Mouse (Mus musculus) heart, adult 2 months (tissue): ENCODE results near the gene Taar7b. TPM values are rescaled to one million over a fixed set of nuclear protein-coding genes. Genes with fewer than 3 reads are reported as not detected.

ENCODE experiments used
- DNase-seq, 2 experiments: peaks; one replicate each; pipeline ENCODE4 v3.0.0; 2021
- H3K27ac ChIP-seq: fragments of 200-600 bp; 2 replicates; pipeline ENCODE4 v1.8.1; 2022
- H3K27me3 ChIP-seq: fragments of 200-500 bp; 2 replicates; pipeline ENCODE4 v1.6.1; 2012; ENCODE audit warnings: mild to moderate bottlenecking, low read length, inconsistent platforms, mixed read lengths; ENCODE audit not compliant: control insufficient read depth, insufficient read depth
- H3K36me3 ChIP-seq: fragments of 200-500 bp; 2 replicates; pipeline ENCODE4 v1.6.1; 2012; ENCODE audit warnings: low read length, inconsistent platforms; ENCODE audit not compliant: control insufficient read depth, insufficient read depth
- H3K4me1 ChIP-seq: fragments of 200-500 bp; 2 replicates; pipeline ENCODE4 v1.6.1; 2011; ENCODE audit warnings: low read length; ENCODE audit not compliant: control insufficient read depth, insufficient read depth
- H3K4me3 ChIP-seq: fragments of 200-600 bp; 2 replicates; pipeline ENCODE4 v1.8.1; 2022
- H3K79me2 ChIP-seq: fragments of 200-500 bp; replicated peaks from 2 replicates; pipeline ENCODE4 v1.6.1; 2012; ENCODE audit warnings: mild to moderate bottlenecking, inconsistent platforms, low read length, moderate library complexity, mixed read lengths; ENCODE audit not compliant: control insufficient read depth, insufficient read depth
- H3K9ac ChIP-seq: fragments of 200-500 bp; 2 replicates; pipeline ENCODE4 v1.6.1; 2012; ENCODE audit warnings: low read depth, mild to moderate bottlenecking, control low read depth, inconsistent platforms, low read length, mixed read lengths
- CTCF ChIP-seq: fragments of 200-600 bp; IDR thresholded peaks from 2 replicates; pipeline ENCODE4 v1.8.1; 2022; ENCODE audit warnings: antibody characterized with exemption, mild to moderate bottlenecking, moderate library complexity
- EP300 ChIP-seq: fragments of 200-500 bp; IDR thresholded peaks from 2 replicates; pipeline ENCODE4 v1.6.1; 2011; ENCODE audit warnings: low read depth, low read length, control low read depth; ENCODE audit not compliant: insufficient read depth
- POLR2A ChIP-seq: fragments of 200-500 bp; IDR thresholded peaks from 2 replicates; pipeline ENCODE4 v1.6.1; 2011; ENCODE audit warnings: mild to moderate bottlenecking, low read depth, low read length, control low read depth; ENCODE audit not compliant: insufficient read depth
- WGBS: fragments of 180-500 bp; shearing (Covaris S2); methylation state at CpG from one replicate; pipeline ENCODE4 v1.1.7; 2018; 5-methylcytosine and 5-hydroxymethylcytosine counted together
- intact Hi-C: fragments of 180-260 bp; cut with DNase I; formaldehyde crosslinking; loops from one replicate; pipeline ENCODE4 v1.15.1; 2025
- polyA plus RNA-seq: library from polyadenylated mRNA; depleted of rRNA; stranded (reverse); fragments of >200 nt; gene quantifications from 2 replicates; pipeline ENCODE4 v1.2.3, GENCODE M21; 2012; rRNA removed
- total RNA-seq, 2 experiments: library from RNA; stranded (reverse); gene quantifications; 2 replicates each; pipeline ENCODE4 v1.2.3; 2021

Taar7b gene
- total and polyA plus RNA-seq, 3 experiments: not detected

DNA sequence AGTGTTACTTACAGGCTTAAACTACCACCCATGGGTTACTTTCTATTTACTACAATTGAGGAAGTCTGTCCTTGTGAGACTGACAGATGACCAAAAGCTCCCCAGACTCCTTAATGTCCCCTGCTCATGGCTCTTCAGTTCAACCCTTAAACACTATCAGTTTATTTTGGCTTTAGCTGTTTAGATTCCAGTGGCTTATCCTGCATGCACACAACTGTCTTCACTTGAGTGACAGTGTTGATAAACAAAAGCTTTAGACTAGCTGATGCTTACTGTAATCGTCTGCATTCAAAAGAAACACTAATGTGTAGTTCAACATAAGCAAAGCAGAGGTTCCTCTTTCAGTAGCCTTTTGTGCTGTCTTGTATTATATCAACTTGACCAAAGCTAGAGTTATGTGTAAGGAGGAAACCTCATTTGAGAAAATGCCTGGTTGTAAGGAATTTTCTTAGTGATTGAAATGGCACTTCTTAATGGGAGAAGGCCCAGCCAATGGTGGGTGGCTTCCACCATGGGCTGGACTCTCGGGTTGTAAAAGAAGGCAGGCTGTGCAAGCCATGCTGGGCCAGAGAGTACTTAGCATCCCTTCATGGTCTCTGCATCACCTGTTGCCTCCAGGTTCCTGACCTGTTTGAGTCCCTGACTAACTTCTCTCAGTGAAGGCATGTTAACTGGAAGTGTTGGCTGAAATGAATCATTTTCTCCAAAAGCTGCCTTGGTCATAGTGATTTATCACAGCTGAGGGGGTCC is 40.6 kb downstream of the Taar7b start:
- Histone ChIP-seq H3K36me3 (no peaks in the 10 kb centered on the region), H3K4me3 (no peak overlapping the region), H3K27ac (no peak overlapping the region), H3K27me3 (no peaks in the 10 kb centered on the region), H3K4me1 (no peaks in the 10 kb centered on the region), H3K79me2 (no peaks in the 10 kb centered on the region), H3K9ac (no peak overlapping the region)
- intact Hi-C loops: no loop called here
- WGBS: 35% methylated on average over 2 of the region's 2 CpGs
- DNase-seq: no peak
- TF ChIP-seq CTCF (no peak), EP300 (no peak), POLR2A (no peak)

DNA sequence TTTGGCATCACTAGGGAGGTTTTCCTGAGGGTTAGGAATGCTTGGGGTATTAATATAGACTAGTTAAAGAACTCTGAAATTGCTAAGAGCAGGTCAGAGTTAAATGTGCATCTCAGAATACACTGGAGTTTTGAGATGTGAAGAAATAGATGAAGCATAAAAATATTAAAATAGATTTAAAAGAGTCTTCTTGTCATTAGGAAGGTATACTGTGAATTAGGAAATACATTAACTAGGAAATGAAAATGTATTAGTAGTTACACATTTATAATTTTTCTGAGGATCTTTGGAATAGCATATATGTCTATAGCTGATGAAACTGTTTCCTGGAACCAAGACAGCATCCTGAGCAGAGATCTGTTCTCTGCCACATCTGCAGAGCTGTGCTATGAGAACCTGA is 49.5 kb downstream of the Taar7b start, which contains the start of gene Taar7f:
TSS of gene Taar7f (plus strand) at position 301 of the 400 bp plus-strand sequence.
- intact Hi-C loops: no loop called here
- H3K36me3 ChIP-seq: no peaks in the 10 kb centered on the region
- no peaks in the 10 kb centered on the region for H3K4me1 ChIP-seq
- TF ChIP-seq POLR2A: no peak
- no peak for TF ChIP-seq CTCF
- TF ChIP-seq EP300: no peak
- H3K27me3 ChIP-seq: no peaks in the 10 kb centered on the region
- H3K79me2 ChIP-seq: no peaks in the 10 kb centered on the region
- DNase-seq: no peak
- H3K9ac ChIP-seq: no peak within 1 kb of the TSS
- no peak within 1 kb of the TSS for H3K27ac ChIP-seq
- H3K4me3 ChIP-seq: no peak within 1 kb of the TSS

Other genes starting within 250 kb of the Taar7b start
- gene Rps12, start 212.7 kb upstream of the Taar7b start, total RNA-seq: 100 to 1,000 TPM; 189 to 223 TPM
- gene Rps12, start 212.7 kb upstream of the Taar7b start, polyA plus RNA-seq: 457 and 603 TPM in 2 replicates
- gene Slc18b1, start 203.0 kb upstream of the Taar7b start, total RNA-seq: 1 to 10 TPM; 7.6 to 9.2 TPM
- 5.8 and 9.3 TPM in 2 replicates for gene Slc18b1, start 203.0 kb upstream of the Taar7b start, polyA plus RNA-seq
- gene Vnn3, start 148.5 kb upstream of the Taar7b start, total RNA-seq: not detected
- gene Vnn3, start 148.5 kb upstream of the Taar7b start, polyA plus RNA-seq: 0.26 and 0.33 TPM in 2 replicates
- under 1 TPM; 0.30 to 0.31 TPM for gene Vnn1, start 105.3 kb upstream of the Taar7b start, total RNA-seq
- gene Vnn1, start 105.3 kb upstream of the Taar7b start, polyA plus RNA-seq: 0.62 and 0.67 TPM in 2 replicates
- gene Taar1, start 79.6 kb upstream of the Taar7b start, total RNA-seq: not detected
- gene Taar1, start 79.6 kb upstream of the Taar7b start, polyA plus RNA-seq: not detected in 2 replicates
- not detected for gene Taar2, start 61.4 kb upstream of the Taar7b start, total RNA-seq
- not detected in 2 replicates for gene Taar2, start 61.4 kb upstream of the Taar7b start, polyA plus RNA-seq
- gene Taar3, start 50.4 kb upstream of the Taar7b start, total RNA-seq: not detected
- gene Taar3, start 50.4 kb upstream of the Taar7b start, polyA plus RNA-seq: not detected in 2 replicates
- not detected for gene Taar4, start 39.4 kb upstream of the Taar7b start, total RNA-seq
- gene Taar4, start 39.4 kb upstream of the Taar7b start, polyA plus RNA-seq: not detected in 2 replicates
- not detected for gene Taar5, start 29.2 kb upstream of the Taar7b start, total RNA-seq
- gene Taar5, start 29.2 kb upstream of the Taar7b start, polyA plus RNA-seq: not detected in 2 replicates
- not detected for gene Taar6, start 14.3 kb upstream of the Taar7b start, total RNA-seq
- gene Taar6, start 14.3 kb upstream of the Taar7b start, polyA plus RNA-seq: not detected in 2 replicates
- not detected for gene Taar7a, start 6.5 kb upstream of the Taar7b start, total RNA-seq
- gene Taar7a, start 6.5 kb upstream of the Taar7b start, polyA plus RNA-seq: not detected in 2 replicates
- not detected for gene Taar7d, start 27.3 kb downstream of the Taar7b start, total RNA-seq
- gene Taar7d, start 27.3 kb downstream of the Taar7b start, polyA plus RNA-seq: not detected in 2 replicates
- gene Taar7e, start 37.7 kb downstream of the Taar7b start, total RNA-seq: not detected
- not detected in 2 replicates for gene Taar7e, start 37.7 kb downstream of the Taar7b start, polyA plus RNA-seq
- not detected for gene Taar7f, start 49.6 kb downstream of the Taar7b start, total RNA-seq
- gene Taar7f, start 49.6 kb downstream of the Taar7b start, polyA plus RNA-seq: not detected in 2 replicates
- gene Taar8a, start 76.6 kb downstream of the Taar7b start, total RNA-seq: not detected
- not detected in 2 replicates for gene Taar8a, start 76.6 kb downstream of the Taar7b start, polyA plus RNA-seq
- gene Taar8b, start 92.4 kb downstream of the Taar7b start, total RNA-seq: not detected
- gene Taar8b, start 92.4 kb downstream of the Taar7b start, polyA plus RNA-seq: not detected in 2 replicates
- not detected for gene Taar8c, start 102.0 kb downstream of the Taar7b start, total RNA-seq
- not detected in 2 replicates for gene Taar8c, start 102.0 kb downstream of the Taar7b start, polyA plus RNA-seq
- gene Taar9, start 109.6 kb downstream of the Taar7b start, total RNA-seq: not detected
- not detected in 2 replicates for gene Taar9, start 109.6 kb downstream of the Taar7b start, polyA plus RNA-seq
- 10 to 100 TPM; 45.9 to 56.5 TPM for gene Stx7, start 149.4 kb downstream of the Taar7b start, total RNA-seq
- 40.9 and 48.2 TPM in 2 replicates for gene Stx7, start 149.4 kb downstream of the Taar7b start, polyA plus RNA-seq
- under 1 TPM; 0.32 to 0.50 TPM for gene Moxd1, start 223.6 kb downstream of the Taar7b start, total RNA-seq
- 0.53 and 1.3 TPM in 2 replicates for gene Moxd1, start 223.6 kb downstream of the Taar7b start, polyA plus RNA-seq